ENCODE assay signal across 14 mouse cellular contexts in genomic region chr19:15032297-15032947, GRCm38 (mm10).
"Had no signal": no experiment of that assay in that cellular context is flagged by ENCODE, and none has a peak within 500 bp of the region (broad histone marks: within the 10 kb centered on the region; RNA-seq: fewer than 3 reads in every experiment).

No protein-coding gene starts in this region.

- H3K36me3 ChIP-seq: limb, embryonic 10.5 days; limb, embryonic 13.5 days; midbrain, embryonic 13.5 days had no signal

- H3K4me3 ChIP-seq: layer of hippocampus, adult 2 months; limb, embryonic 10.5 days; limb, embryonic 13.5 days; midbrain, embryonic 13.5 days had no signal

- H3K27ac ChIP-seq: kidney, postnatal 0 days; layer of hippocampus, adult 2 months; limb, embryonic 10.5 days; limb, embryonic 13.5 days; liver, embryonic 14.5 days; macrophage; midbrain, embryonic 13.5 days had no signal

- H3K9me3 ChIP-seq: limb, embryonic 10.5 days; limb, embryonic 13.5 days; midbrain, embryonic 13.5 days had no signal

- H3K9ac ChIP-seq: limb, embryonic 13.5 days; liver, embryonic 14.5 days; liver, postnatal 0 days; lung, embryonic 14.5 days; midbrain, embryonic 13.5 days had no signal

- H3K4me2 ChIP-seq: limb, embryonic 13.5 days; lung, embryonic 14.5 days; midbrain, embryonic 13.5 days had no signal

- DNase-seq: kidney, postnatal 25 days; layer of hippocampus, adult 9-11 months; liver; liver, postnatal 0 days; lung, embryonic 14.5 days; thymus, adult 18-20 months; thymus, postnatal 36 days had no signal

- ATAC-seq: liver, postnatal 0 days; midbrain, embryonic 13.5 days had no signal
